Mouse (Mus musculus) kidney, embryonic 14.5 days (tissue): ENCODE data around the gene Fbn1. TPM values are rescaled to one million over a fixed set of nuclear protein-coding genes. Genes with fewer than 3 reads are reported as not detected.

Source experiments
- ATAC-seq: fragments of 200-750 bp; cut with Nextera tagmentation; 2 replicates; pipeline ENCODE4 v1.8.0; 2017; ENCODE audit warnings: moderate number of reproducible peaks, mild to moderate bottlenecking, moderate TSS enrichment, moderate library complexity; ENCODE audit not compliant: low FRiP score, low TSS enrichment
- H3K27ac ChIP-seq: fragments of 300-500 bp; sonication (generic); 2 replicates; pipeline ENCODE4 v1.5.1; 2014; ENCODE audit warnings: low read depth, mild to moderate bottlenecking, low read length, moderate library complexity, mixed read lengths
- H3K27me3 ChIP-seq: fragments of 300-500 bp; sonication (generic); 2 replicates; pipeline ENCODE4 v1.6.1; 2014; ENCODE audit warnings: mild to moderate bottlenecking, low read length; ENCODE audit not compliant: control insufficient read depth, insufficient read depth
- H3K36me3 ChIP-seq: fragments of 300-500 bp; sonication (generic); 2 replicates; pipeline ENCODE4 v1.6.1; 2014; ENCODE audit warnings: low read length, mixed read lengths; ENCODE audit not compliant: control insufficient read depth, insufficient read depth
- H3K4me1 ChIP-seq: fragments of 300-500 bp; sonication (generic); 2 replicates; pipeline ENCODE4 v1.6.1; 2014; ENCODE audit warnings: low read length, mixed read lengths; ENCODE audit not compliant: control insufficient read depth, insufficient read depth
- H3K4me2 ChIP-seq: fragments of 300-500 bp; sonication (generic); replicated peaks from 2 replicates; pipeline ENCODE4 v1.6.1; 2014; ENCODE audit warnings: low read depth, mild to moderate bottlenecking, low read length
- H3K4me3 ChIP-seq: fragments of 300-500 bp; sonication (generic); 2 replicates; pipeline ENCODE4 v1.5.1; 2014; ENCODE audit warnings: mild to moderate bottlenecking, low read length
- H3K9ac ChIP-seq: fragments of 300-500 bp; sonication (generic); 2 replicates; pipeline ENCODE4 v1.6.1; 2014; ENCODE audit warnings: low read depth, mild to moderate bottlenecking, low read length, moderate library complexity
- H3K9me3 ChIP-seq: fragments of 300-500 bp; sonication (generic); 2 replicates; pipeline ENCODE4 v1.6.1; 2016; ENCODE audit warnings: low read length; ENCODE audit not compliant: control insufficient read depth
- WGBS: fragments of 180-500 bp; shearing (Covaris S2); extraction: QIAGEN DNeasy Blood & Tissue Kit; methylation state at CpG from one replicate; pipeline ENCODE4 v1.1.7; 2014; 5-methylcytosine and 5-hydroxymethylcytosine counted together
- polyA plus RNA-seq: library from polyadenylated mRNA; unstranded; fragments of >200 nt; fragmentation: Nextera tagmentation; extraction: Ambion mirVana; gene quantifications from 2 replicates; pipeline ENCODE4 v1.2.1, GENCODE M21; 2014

Fbn1 gene
- polyA plus RNA-seq, 1 experiment from 2014 or later: 19.8 TPM

DNA sequence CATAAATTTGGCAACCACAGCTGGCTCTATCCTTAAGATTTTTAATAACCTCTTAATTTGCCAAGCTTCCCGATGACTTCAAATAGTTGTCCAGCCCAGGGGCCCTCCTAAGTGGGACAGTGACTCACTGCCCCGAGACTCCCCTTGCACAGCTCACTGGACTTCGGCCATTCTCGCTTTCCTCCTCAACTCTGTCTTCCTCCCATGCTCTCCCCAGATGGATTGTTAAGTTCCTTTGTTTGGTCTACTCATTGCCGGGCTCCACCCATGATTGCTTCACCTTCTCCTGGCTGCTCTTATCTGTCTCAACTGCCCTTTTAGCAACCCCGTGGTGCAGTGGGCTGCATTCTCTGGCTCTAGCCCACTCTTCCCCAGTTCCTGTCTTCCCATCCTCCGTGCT is 229.3 kb downstream of the Fbn1 start:
- Histone ChIP-seq H3K36me3 (no peaks in the 10 kb centered on the region), H3K4me1 (0 out of 2 replicates have a peak, but pooled peaks cover 10% of the 10 kb centered on the region), H3K27me3 (no peaks in the 10 kb centered on the region), H3K9me3 (no peaks in the 10 kb centered on the region), H3K4me2 (no peak overlapping the region), H3K27ac (no peak overlapping the region), H3K9ac (no peak overlapping the region), H3K4me3 (no peak overlapping the region)
- no peak for ATAC-seq
- 74% methylated on average over 7 of the region's 7 CpGs for WGBS

DNA sequence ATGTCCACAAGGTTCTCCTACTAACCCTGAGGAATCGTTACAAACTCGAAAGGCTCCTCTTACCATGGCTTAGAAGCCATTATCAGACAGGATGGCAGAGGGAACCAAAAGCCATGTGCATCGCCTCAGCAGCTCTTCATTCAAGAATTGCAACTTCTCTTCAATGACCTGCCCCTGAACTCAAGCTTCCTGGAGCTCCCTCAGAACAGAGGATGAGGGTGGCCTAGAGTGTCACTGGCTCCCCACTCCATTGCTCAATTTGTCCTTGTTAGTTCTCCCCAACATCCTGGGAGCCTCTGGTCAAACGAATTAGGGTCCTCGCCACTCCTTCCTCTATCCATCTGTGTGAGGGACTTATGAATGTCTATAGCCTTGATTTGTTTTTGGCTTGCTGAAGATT is 231.1 kb downstream of the Fbn1 start:
- H3K27me3 ChIP-seq: no peaks in the 10 kb centered on the region
- H3K27ac ChIP-seq: no peak overlapping the region
- H3K9me3 ChIP-seq: no peaks in the 10 kb centered on the region
- 89% methylated on average over 5 of the region's 5 CpGs for WGBS
- H3K4me2 ChIP-seq: no peak overlapping the region
- no peak overlapping the region for H3K4me3 ChIP-seq
- no peak for ATAC-seq
- H3K36me3 ChIP-seq: no peaks in the 10 kb centered on the region
- H3K4me1 ChIP-seq: no peaks in the 10 kb centered on the region
- no peak overlapping the region for H3K9ac ChIP-seq

DNA sequence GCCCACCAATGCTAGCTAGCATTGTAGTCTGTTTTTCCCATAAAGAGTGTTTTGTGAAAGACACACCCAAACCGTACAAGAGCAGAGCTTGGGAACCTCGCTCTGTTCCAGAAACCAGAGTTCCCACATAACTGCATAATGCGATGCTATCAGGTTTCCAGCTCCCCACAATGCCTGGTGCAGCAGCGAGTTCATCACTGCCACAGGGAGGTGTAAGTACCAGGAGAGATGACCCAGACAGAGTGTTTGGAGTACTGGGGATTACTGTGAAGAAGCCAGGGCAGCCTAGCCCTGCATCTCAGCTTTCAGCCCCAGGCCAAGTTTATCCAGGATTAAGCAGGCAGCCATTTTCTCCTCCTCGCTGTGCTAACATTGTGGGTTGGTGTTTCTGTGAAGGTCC is 232.2 kb downstream of the Fbn1 start:
- Histone ChIP-seq H3K27me3 (no peaks in the 10 kb centered on the region), H3K4me3 (no peak overlapping the region), H3K9ac (no peak overlapping the region), H3K27ac (no peak overlapping the region), H3K4me1 (no peaks in the 10 kb centered on the region), H3K4me2 (no peak overlapping the region), H3K36me3 (no peaks in the 10 kb centered on the region), H3K9me3 (no peaks in the 10 kb centered on the region)
- 48% methylated on average over 5 of the region's 5 CpGs for WGBS
- ATAC-seq: peak; percentile 39; the same call in 1 of the 2 replicates

DNA sequence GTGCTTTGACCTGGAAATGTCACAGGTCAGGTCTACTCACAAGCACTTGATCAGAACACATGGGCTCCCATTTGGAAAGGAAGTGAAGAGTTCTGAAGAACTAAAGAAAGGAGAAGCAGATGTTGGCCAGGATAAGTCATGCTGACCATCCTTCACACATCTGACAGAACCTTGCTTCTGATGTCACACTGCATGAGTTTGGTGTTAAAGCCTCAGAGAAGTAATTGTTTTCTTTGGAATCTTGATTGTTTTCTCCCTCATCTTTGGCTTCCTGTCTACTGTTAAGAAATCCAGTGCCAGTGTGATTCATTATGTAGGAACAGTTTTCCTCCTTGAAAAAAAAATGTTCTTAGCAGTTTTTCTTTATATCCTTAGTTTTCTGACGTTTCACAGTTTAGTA is 238.9 kb downstream of the Fbn1 start:
- no peaks in the 10 kb centered on the region for H3K36me3 ChIP-seq
- WGBS: 60% methylated on average over 1 of the region's 1 CpGs

DNA sequence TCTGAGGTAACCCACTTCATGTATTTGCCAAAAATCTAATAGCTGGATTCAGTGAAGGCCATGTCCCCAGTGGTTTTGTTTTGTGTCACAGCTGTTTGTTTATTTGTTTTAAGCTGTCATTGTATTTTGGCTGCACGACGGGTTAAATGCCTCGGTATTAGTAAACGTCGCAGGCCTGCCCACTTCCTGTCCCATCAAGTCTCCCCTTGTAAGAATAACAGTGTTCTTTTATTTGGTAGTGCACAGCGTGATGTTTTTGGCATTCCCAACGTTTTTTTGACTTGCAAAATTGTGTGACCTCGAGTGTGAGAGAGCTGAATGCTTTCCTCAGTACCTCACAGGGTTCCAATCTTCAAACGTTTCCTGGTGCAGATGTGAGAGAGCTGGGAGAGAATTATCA is 244.0 kb downstream of the Fbn1 start:
- no peak for ATAC-seq
- Histone ChIP-seq H3K4me1 (no peaks in the 10 kb centered on the region), H3K4me3 (no peak overlapping the region), H3K36me3 (peaks cover 5% of the 10 kb centered on the region; the same call in 1 of the 2 replicates), H3K4me2 (no peak overlapping the region), H3K9ac (no peak overlapping the region), H3K27ac (no peak overlapping the region), H3K9me3 (no peaks in the 10 kb centered on the region), H3K27me3 (no peaks in the 10 kb centered on the region)
- 23% methylated on average over 9 of the region's 9 CpGs for WGBS

More for the DNA sequence above, 238.9 kb downstream of the Fbn1 start:
- Histone ChIP-seq H3K4me3 (no peak overlapping the region), H3K27me3 (no peaks in the 10 kb centered on the region), H3K4me2 (no peak overlapping the region), H3K9me3 (no peaks in the 10 kb centered on the region), H3K27ac (no peak overlapping the region), H3K4me1 (no peaks in the 10 kb centered on the region), H3K9ac (no peak overlapping the region)
- no peak for ATAC-seq

DNA sequence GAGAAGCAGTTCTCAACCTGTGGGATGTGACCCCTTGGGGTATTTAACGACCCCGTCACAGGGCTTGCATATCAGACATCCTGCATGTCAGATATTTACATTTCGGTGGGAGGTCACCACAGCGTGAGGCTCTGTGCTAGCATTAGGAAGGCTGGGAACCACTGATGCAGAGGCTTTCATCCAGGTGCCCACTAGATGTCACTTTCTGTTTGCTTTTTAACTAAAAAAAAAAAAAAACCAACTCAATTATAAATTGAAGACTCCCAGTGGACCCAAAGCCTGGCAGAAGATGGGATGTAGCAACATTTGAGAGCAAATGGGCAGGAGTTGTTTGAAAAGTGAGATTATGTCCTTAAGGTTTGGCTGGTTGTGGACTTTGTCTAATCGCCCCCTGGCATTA is 244.7 kb downstream of the Fbn1 start:
- ATAC-seq: 0 out of 2 replicates have a peak, but pooled peaks have one; percentile 58
- Histone ChIP-seq H3K4me1 (no peaks in the 10 kb centered on the region), H3K4me3 (no peak overlapping the region), H3K36me3 (peaks cover 10% of the 10 kb centered on the region), H3K4me2 (no peak overlapping the region), H3K27me3 (no peaks in the 10 kb centered on the region), H3K27ac (no peak overlapping the region), H3K9me3 (no peaks in the 10 kb centered on the region), H3K9ac (no peak overlapping the region)
- WGBS: 18% methylated on average over 5 of the region's 5 CpGs

DNA sequence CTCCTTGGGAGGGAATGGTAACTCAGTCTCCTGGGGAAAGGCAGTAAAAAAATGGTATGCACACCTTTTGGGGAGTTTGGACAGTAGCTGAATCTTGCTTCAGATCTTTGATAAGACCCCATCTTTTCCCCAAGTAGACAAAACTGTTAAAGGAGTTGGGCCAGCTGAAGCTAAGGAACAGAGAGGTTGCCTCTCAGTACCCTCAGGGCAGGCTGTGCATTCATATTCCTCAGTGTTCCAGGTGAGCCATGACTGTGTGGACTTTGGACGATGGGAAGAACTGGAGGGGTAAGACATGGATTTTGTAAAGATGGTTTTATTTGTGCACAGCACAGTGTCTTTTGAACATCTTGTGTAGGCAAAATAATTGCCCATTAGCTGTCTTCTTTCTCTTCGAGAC is 247.5 kb downstream of the Fbn1 start:
- H3K9me3 ChIP-seq: no peaks in the 10 kb centered on the region
- no peak overlapping the region for H3K4me3 ChIP-seq
- peaks cover 37% of the 10 kb centered on the region for H3K36me3 ChIP-seq
- no peaks in the 10 kb centered on the region for H3K4me1 ChIP-seq
- H3K27me3 ChIP-seq: no peaks in the 10 kb centered on the region
- ATAC-seq: no peak
- no peak overlapping the region for H3K27ac ChIP-seq
- no peak overlapping the region for H3K9ac ChIP-seq
- no peak overlapping the region for H3K4me2 ChIP-seq
- WGBS: 83% methylated on average over 2 of the region's 2 CpGs

DNA sequence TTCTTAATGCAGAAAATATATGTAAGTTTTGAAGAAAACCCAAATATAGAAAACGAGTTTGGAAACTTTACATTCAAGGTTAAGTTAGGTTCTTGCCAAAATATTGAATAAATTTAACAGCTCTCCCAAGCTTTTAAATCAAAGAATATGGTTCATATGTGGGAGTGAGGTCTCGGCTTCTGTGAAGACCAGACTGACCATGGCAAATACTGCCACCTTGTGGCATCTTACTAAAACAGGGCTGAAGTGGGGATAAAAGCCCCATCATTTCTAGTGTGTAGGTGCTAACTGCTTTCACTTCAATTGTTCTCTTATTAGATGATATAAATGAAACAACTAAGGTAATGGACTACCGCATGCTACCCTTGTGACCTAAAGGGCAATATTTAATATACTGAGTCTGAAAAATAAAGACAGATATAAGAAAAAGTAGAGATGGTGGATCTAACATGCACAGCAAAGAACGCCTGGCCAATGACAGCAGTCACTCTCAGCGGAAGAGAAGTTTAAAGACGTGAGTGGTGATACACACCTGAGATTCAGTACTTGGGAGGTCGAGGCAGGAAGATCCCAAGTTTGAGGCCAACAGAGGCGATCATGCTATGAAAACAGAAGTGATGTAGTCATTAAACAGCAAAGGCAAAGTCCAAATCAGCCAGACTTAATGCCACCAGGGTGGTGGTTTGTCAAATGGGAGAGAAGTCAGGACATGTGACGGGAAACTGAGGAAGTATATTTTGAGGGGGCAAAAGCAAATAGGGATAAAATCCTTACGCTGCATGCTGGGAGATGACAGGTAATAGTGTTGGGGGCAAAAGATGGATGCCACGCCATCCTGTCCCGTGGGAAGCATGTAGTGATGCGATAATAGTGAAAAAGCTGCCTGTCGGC is 248.3 kb downstream of the Fbn1 start:
- Histone ChIP-seq H3K27ac (no peak overlapping the region), H3K9ac (no peak overlapping the region), H3K27me3 (no peaks in the 10 kb centered on the region), H3K4me3 (no peak overlapping the region), H3K36me3 (peaks cover 41% of the 10 kb centered on the region), H3K9me3 (no peaks in the 10 kb centered on the region), H3K4me2 (no peak overlapping the region), H3K4me1 (no peaks in the 10 kb centered on the region)
- 83% methylated on average over 14 of the region's 14 CpGs for WGBS
- 0 out of 2 replicates have a peak, but pooled peaks have one; percentile 44 for ATAC-seq

DNA sequence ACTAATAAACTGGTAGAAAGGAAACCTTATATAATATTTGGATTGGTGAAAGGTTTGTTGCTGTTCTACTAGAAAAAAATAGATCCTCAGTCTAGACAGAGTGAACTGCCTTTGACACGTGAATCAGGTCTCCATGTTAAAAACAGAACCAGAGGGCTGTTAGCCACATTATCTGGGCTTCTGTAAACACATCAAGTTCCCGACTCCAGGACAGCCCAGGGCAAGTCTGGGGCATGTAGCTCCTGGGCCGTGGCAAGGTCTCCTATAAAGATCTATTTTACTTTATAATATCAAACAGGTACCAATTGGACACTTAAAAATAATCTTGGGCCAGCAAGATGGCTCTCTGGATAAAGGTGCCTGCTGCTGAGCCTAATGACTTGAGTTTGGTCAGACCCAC is 251.9 kb downstream of the Fbn1 start:
- no peak overlapping the region for H3K9ac ChIP-seq
- no peaks in the 10 kb centered on the region for H3K27me3 ChIP-seq
- peaks cover 75% of the 10 kb centered on the region for H3K36me3 ChIP-seq
- H3K4me3 ChIP-seq: no peak overlapping the region
- H3K27ac ChIP-seq: no peak overlapping the region
- no peak overlapping the region for H3K4me2 ChIP-seq
- WGBS: 80% methylated on average over 3 of the region's 3 CpGs
- no peak for ATAC-seq
- no peaks in the 10 kb centered on the region for H3K4me1 ChIP-seq
- peaks cover 6% of the 10 kb centered on the region; the same call in 1 of the 2 replicates for H3K9me3 ChIP-seq
